Mouse (Mus musculus) erythroblast, embryonic 14.5 days (primary cell): Measurements from ENCODE around the gene Tmx2. TPM values are rescaled to one million over a fixed set of nuclear protein-coding genes. Genes with fewer than 3 reads are reported as not detected.
"Not testable (repeated sequence)": the region's sequence is repeated elsewhere in the genome, so short reads cannot be mapped to it uniquely, and the experiment has no call there.

ENCODE experiments used
- H3K27me3 ChIP-seq: 2 replicates; pipeline ENCODE4 v1.6.1; 2012; ENCODE audit warnings: inconsistent platforms; ENCODE audit not compliant: control insufficient read depth
- H3K36me3 ChIP-seq: 2 replicates; pipeline ENCODE4 v1.6.1; 2012; ENCODE audit warnings: mild to moderate bottlenecking, inconsistent platforms; ENCODE audit not compliant: control insufficient read depth
- H3K4me1 ChIP-seq: 2 replicates; pipeline ENCODE4 v1.6.1; 2012; ENCODE audit warnings: inconsistent platforms; ENCODE audit not compliant: control insufficient read depth
- H3K4me3 ChIP-seq: replicated peaks from 2 replicates; pipeline ENCODE3; 2012; ENCODE audit warnings: moderate library complexity, mild to moderate bottlenecking, inconsistent platforms
- H3K9me3 ChIP-seq: 2 replicates; pipeline ENCODE4 v1.6.1; 2012; ENCODE audit warnings: low read length, inconsistent platforms, mixed read lengths; ENCODE audit not compliant: control insufficient read depth
- GATA1 ChIP-seq: IDR thresholded peaks from 2 replicates; pipeline ENCODE4 v1.6.1; 2012; ENCODE audit warnings: low read length, inconsistent platforms, mixed read lengths
- TAL1 ChIP-seq: IDR thresholded peaks from 3 replicates; pipeline ENCODE4 v1.6.1; 2012; ENCODE audit warnings: low read length, inconsistent platforms, mixed read lengths
- polyA plus RNA-seq: library from polyadenylated mRNA; stranded (reverse); fragments of >175 nt; gene quantifications from 2 replicates; pipeline ENCODE4 v1.2.3, GENCODE M21; 2012

The Tmx2 gene
- 0.56 and 0.83 TPM in 2 replicates for polyA plus RNA-seq

DNA sequence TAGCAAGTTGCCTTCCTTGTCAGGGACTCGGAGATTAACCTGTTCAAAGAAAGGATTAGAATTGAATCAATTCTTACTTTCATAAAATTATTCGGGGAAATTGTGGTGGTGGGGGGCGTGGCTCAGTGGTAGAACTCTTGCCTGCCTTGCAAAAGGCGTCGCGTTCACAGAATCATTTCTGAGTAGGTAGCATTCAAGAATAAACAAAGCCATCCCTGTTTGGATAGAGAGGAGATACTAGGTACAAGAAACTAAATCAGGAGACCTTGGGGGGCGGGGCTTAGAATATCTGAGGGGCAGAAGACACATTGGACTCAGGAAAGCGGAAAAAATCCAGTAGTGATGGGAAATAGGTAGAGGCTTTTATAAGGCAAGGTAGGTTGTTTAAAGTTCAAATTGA is at the start of gene Tmx2:
Tmx2 (minus strand) TSS at position 125 of the 400 bp plus-strand sequence.
- Histone ChIP-seq H3K36me3 (peaks cover 63% of the 10 kb centered on the region), H3K27me3 (no peaks in the 10 kb centered on the region), H3K4me3 (peak within 1 kb of the TSS; percentile 78), H3K9me3 (no peaks in the 10 kb centered on the region), H3K4me1 (peaks cover 69% of the 10 kb centered on the region)
- TF ChIP-seq TAL1 (no peak), GATA1 (no peak)

GRCm38 (mm10) chr2:84728191-84728590 is 49.3 kb upstream of the Tmx2 start:
- H3K36me3 ChIP-seq = peaks cover 54% of the 10 kb centered on the region
- H3K9me3 ChIP-seq, H3K27me3 ChIP-seq: not testable (repeated sequence)
- peaks cover 88% of the 10 kb centered on the region for H3K4me1 ChIP-seq
- peak overlapping the region; percentile 91 for H3K4me3 ChIP-seq

DNA sequence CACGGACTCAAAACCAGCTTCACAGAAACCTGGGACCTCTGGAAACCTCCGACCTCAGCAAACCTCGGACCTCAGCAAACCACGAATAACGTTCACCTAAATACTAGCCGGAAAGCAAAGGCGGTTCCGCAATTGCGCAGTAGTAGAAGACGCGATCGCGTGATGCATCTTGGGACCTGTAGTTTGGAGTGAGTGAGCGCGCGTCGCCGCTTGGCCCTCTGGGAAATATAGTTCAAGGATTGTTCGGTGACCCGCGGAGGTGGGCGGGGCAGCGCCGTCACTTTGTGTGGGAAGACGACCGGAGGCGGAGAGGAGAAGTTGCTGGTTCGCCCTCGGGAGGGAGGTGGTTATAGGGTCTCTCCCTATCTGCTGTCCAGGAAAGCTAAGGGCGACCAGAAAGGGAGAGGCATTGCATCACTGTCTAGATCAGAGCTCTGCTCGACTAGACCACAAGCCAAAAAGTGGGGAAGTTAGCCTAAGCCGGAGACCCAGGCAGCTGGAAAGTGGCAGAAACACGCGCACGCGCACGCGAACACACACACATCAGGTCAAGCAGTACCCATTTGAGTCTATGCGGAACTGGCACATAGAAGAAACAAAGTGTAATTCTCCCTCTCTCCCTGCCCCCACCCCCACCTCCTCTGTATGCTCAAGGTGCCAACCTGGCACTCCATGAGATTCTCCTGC is 48.4 kb upstream of the Tmx2 start, which contains the start of gene Clp1:
Clp1 (minus strand) TSS at position 179 of the 687 bp plus-strand sequence.
- H3K27me3 ChIP-seq = no peaks in the 10 kb centered on the region
- H3K36me3 ChIP-seq = peaks cover 62% of the 10 kb centered on the region
- no peaks in the 10 kb centered on the region for H3K9me3 ChIP-seq
- peak within 1 kb of the TSS; percentile 91 for H3K4me3 ChIP-seq
- no peak for TF ChIP-seq TAL1
- no peak for TF ChIP-seq GATA1
- H3K4me1 ChIP-seq = peaks cover 83% of the 10 kb centered on the region

- Histone ChIP-seq H3K9me3 (no peaks in the 10 kb centered on the region), H3K4me1 (peaks cover 83% of the 10 kb centered on the region), H3K4me3 (peak overlapping the region; percentile 91), H3K27me3 (no peaks in the 10 kb centered on the region), H3K36me3 (peaks cover 67% of the 10 kb centered on the region)
- TF ChIP-seq TAL1 (no peak), GATA1 (no peak)
Measured at GRCm38 (mm10) chr2:84726716-84727115, 47.8 kb upstream of the Tmx2 start.

- H3K4me3 ChIP-seq = peak overlapping the region; percentile 91
- H3K36me3 ChIP-seq = peaks cover 69% of the 10 kb centered on the region
- TF ChIP-seq TAL1 (no peak), GATA1 (no peak)
Measured at GRCm38 (mm10) chr2:84725770-84726169, 46.8 kb upstream of the Tmx2 start.

GRCm38 (mm10) chr2:84723856-84724255 is 44.9 kb upstream of the Tmx2 start:
- H3K4me3 ChIP-seq = peak overlapping the region; percentile 12
- H3K4me1 ChIP-seq = peaks cover 69% of the 10 kb centered on the region
- H3K36me3 ChIP-seq = peaks cover 74% of the 10 kb centered on the region

More at GRCm38 (mm10) chr2:84725770-84726169, 46.8 kb upstream of the Tmx2 start:
- Histone ChIP-seq H3K9me3 (no peaks in the 10 kb centered on the region), H3K27me3 (no peaks in the 10 kb centered on the region), H3K4me1 (peaks cover 82% of the 10 kb centered on the region)

GRCm38 (mm10) chr2:84721182-84721581 is 42.2 kb upstream of the Tmx2 start:
- Histone ChIP-seq H3K4me1 (peaks cover 77% of the 10 kb centered on the region), H3K27me3 (no peaks in the 10 kb centered on the region), H3K4me3 (peak overlapping the region; percentile 17), H3K9me3 (no peaks in the 10 kb centered on the region), H3K36me3 (peaks cover 74% of the 10 kb centered on the region)
- no peak for TF ChIP-seq GATA1
- TF ChIP-seq TAL1 = no peak

More at GRCm38 (mm10) chr2:84723856-84724255, 44.9 kb upstream of the Tmx2 start:
- TF ChIP-seq GATA1 = no peak
- TF ChIP-seq TAL1 = no peak
- no peaks in the 10 kb centered on the region for H3K27me3 ChIP-seq
- no peaks in the 10 kb centered on the region for H3K9me3 ChIP-seq

DNA sequence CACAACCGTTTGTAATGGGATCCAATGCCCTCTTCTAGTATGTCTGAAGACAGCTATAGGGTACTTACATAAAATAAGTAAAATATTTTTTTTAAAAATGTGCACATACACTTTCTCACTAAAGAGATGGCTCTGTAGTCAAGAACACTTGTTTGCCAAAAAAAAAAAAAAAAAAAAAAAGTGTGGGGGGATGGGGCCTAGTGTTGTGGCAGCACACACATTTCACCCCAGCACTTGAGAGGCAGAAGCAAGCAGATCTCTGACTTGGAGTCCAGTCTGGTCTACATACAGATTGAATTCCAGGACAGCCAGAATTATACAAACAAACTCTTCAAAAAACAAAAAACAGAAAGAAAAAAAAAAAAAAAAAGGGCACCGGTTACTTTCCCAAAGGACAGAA is 41.8 kb upstream of the Tmx2 start:
- Histone ChIP-seq H3K9me3 (no peaks in the 10 kb centered on the region), H3K36me3 (peaks cover 69% of the 10 kb centered on the region), H3K27me3 (no peaks in the 10 kb centered on the region), H3K4me3 (no peak overlapping the region), H3K4me1 (peaks cover 76% of the 10 kb centered on the region)
- TF ChIP-seq GATA1 = no peak
- TF ChIP-seq TAL1 = no peak

- TF ChIP-seq TAL1 (no peak), GATA1 (no peak)
- Histone ChIP-seq H3K36me3 (peaks cover 45% of the 10 kb centered on the region), H3K4me3 (peak overlapping the region; percentile 99), H3K4me1 (peaks cover 63% of the 10 kb centered on the region), H3K9me3 (no peaks in the 10 kb centered on the region), H3K27me3 (no peaks in the 10 kb centered on the region)
Measured at GRCm38 (mm10) chr2:84717357-84717756, 38.4 kb upstream of the Tmx2 start.
